18 mouse cellular contexts compared by ENCODE assay signal in genomic region chr5:136940845-136941560, GRCm38 (mm10). TPM values are rescaled to one million over a fixed set of nuclear protein-coding genes. Genes with fewer than 3 reads are reported as not detected.
"Had no signal": no experiment of that assay in that cellular context is flagged by ENCODE, and none has a peak within 500 bp of the region (broad histone marks: within the 10 kb centered on the region; RNA-seq: fewer than 3 reads in every experiment).

No protein-coding gene starts in this region.

- ATAC-seq: midbrain, embryonic 13.5 days; midbrain, embryonic 16.5 days had no signal

- H3K36me3 ChIP-seq: midbrain, embryonic 10.5 days; midbrain, embryonic 13.5 days; neural tube, embryonic 13.5 days; neural tube, embryonic 15.5 days had no signal

- H3K27ac ChIP-seq: midbrain, embryonic 10.5 days; midbrain, embryonic 13.5 days; neural tube, embryonic 13.5 days; neural tube, embryonic 15.5 days had no signal

- H3K9ac ChIP-seq: lung, embryonic 14.5 days; midbrain, embryonic 13.5 days; neural tube, embryonic 13.5 days; neural tube, embryonic 15.5 days had no signal

- H3K4me1 ChIP-seq: midbrain, embryonic 13.5 days; neural tube, embryonic 13.5 days; neural tube, embryonic 15.5 days had no signal

- H3K4me3 ChIP-seq: midbrain, embryonic 10.5 days; midbrain, embryonic 13.5 days; myocyte; neural tube, embryonic 13.5 days; neural tube, embryonic 15.5 days had no signal

- H3K9me3 ChIP-seq: midbrain, embryonic 10.5 days; midbrain, embryonic 13.5 days; neural tube, embryonic 15.5 days had no signal

- H3K4me2 ChIP-seq: lung, embryonic 14.5 days; midbrain, embryonic 13.5 days; neural tube, embryonic 13.5 days; neural tube, embryonic 15.5 days had no signal

- H3K27me3 ChIP-seq: midbrain, embryonic 13.5 days; neural tube, embryonic 13.5 days; neural tube, embryonic 15.5 days had no signal

- DNase-seq: lung, adult 18-20 months; lung, embryonic 14.5 days; lung, postnatal 10 days; lung, postnatal 4 days; retina, postnatal 1 day; right cerebral cortex, adult 18-20 months; right cerebral cortex, postnatal 25 days; right cerebral cortex, postnatal 4 days; thymus, adult 18-20 months; thymus, postnatal 14 days; thymus, postnatal 36 days had no signal

RNA-seq across cellular contexts. Expression of gene Cldn15, which starts 25.4 kb away (rescaled TPM):
- polyA plus RNA-seq: neural tube, embryonic 11.5 days had no signal
